Mouse (Mus musculus): ENCODE data around the gene Bzw2. TPM values are rescaled to one million over a fixed set of nuclear protein-coding genes. Genes with fewer than 3 reads are reported as not detected.

The Bzw2 gene
- polyA plus RNA-seq, 1 experiment from 2014 or later, result 228 TPM

GRCm38 (mm10) chr12:36117161-36117560 is 40.7 kb downstream of the Bzw2 start:
- no peak for TF ChIP-seq CTCF (IDR thresholded peaks at IDR 0.05; ENCODE audit: low read depth)
- no peaks in the 10 kb centered on the region for H3K4me1 ChIP-seq (ENCODE audit: insufficient read depth)
- ATAC-seq (ENCODE audit: insufficient read depth), result no peak
- H3K36me3 ChIP-seq (ENCODE audit: insufficient read depth), result peaks cover 85% of the 10 kb centered on the region
- no peak overlapping the region for H3K4me2 ChIP-seq
- H3K27me3 ChIP-seq (ENCODE audit: insufficient read depth, low read length), result no peaks in the 10 kb centered on the region
- no peaks in the 10 kb centered on the region for H3K9me3 ChIP-seq (ENCODE audit: low read depth, low read length)
- DNase-seq, result no peak
- WGBS, result 88% methylated on average over 6 of the region's 6 CpGs
- no peak overlapping the region for H3K27ac ChIP-seq (ENCODE audit: low read depth)
- H3K9ac ChIP-seq, result no peak overlapping the region
- no peak overlapping the region for H3K4me3 ChIP-seq (ENCODE audit: low read depth, low read length)

DNA sequence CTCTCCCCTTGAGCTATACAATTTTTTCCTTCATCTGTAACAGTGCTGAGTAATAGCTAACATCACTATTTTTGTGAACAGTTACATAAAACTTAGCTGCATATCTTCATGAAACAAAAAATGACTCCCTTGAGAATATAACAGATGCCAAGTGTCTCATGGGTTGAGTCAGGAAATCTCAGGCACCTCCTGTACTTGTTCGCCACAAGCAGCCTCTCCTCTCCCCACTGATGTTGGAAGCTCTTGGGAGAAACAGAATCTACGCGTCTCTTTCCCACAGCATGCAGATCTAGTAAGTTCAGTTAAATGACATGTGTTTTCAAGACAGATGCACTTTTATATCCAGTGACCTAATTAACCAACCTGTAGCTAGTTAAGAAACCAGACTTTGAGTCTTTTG is 45.8 kb downstream of the Bzw2 start:
- no peak overlapping the region for H3K27ac ChIP-seq (ENCODE audit: low read depth)
- DNase-seq (no peak), ATAC-seq (ENCODE audit: insufficient read depth) (no peak)
- 95% methylated on average over 3 of the region's 3 CpGs for WGBS
- no peak overlapping the region for H3K9ac ChIP-seq
- no peak for TF ChIP-seq CTCF (IDR thresholded peaks at IDR 0.05; ENCODE audit: low read depth)
- H3K27me3 ChIP-seq (ENCODE audit: insufficient read depth, low read length), result no peaks in the 10 kb centered on the region
- peaks cover 89% of the 10 kb centered on the region for H3K36me3 ChIP-seq (ENCODE audit: insufficient read depth)
- H3K9me3 ChIP-seq (ENCODE audit: low read depth, low read length), result no peaks in the 10 kb centered on the region
- H3K4me3 ChIP-seq (ENCODE audit: low read depth, low read length), result no peak overlapping the region
- H3K4me1 ChIP-seq (ENCODE audit: insufficient read depth), result no peaks in the 10 kb centered on the region
- no peak overlapping the region for H3K4me2 ChIP-seq

DNA sequence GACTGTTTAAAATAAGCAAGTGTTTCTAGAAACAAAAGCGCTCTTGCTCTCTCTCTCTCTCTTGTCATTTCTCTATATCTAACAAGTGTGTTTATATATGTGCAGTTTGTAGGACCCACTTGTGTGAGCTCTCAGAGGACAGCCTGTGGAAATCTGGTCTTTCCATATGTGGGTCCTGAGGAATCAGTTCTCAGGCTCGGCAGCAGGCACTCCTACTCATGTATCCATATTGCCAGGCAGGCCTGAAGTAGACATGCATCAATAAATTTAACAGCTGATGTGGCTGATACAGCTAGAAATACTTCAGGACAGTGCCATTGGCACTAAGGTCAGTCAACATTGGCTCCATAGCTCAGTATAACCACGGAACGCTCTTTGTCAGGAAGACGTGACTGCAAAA is 46.8 kb downstream of the Bzw2 start:
- ATAC-seq (ENCODE audit: insufficient read depth), result no peak
- Histone ChIP-seq H3K9me3 (ENCODE audit: low read depth, low read length) (no peaks in the 10 kb centered on the region), H3K9ac (no peak overlapping the region), H3K4me3 (ENCODE audit: low read depth, low read length) (no peak overlapping the region), H3K27me3 (ENCODE audit: insufficient read depth, low read length) (no peaks in the 10 kb centered on the region), H3K36me3 (ENCODE audit: insufficient read depth) (peaks cover 86% of the 10 kb centered on the region), H3K4me2 (no peak overlapping the region), H3K4me1 (ENCODE audit: insufficient read depth) (no peaks in the 10 kb centered on the region), H3K27ac (ENCODE audit: low read depth) (no peak overlapping the region)
- no peak for TF ChIP-seq CTCF (IDR thresholded peaks at IDR 0.05; ENCODE audit: low read depth)
- no peak for DNase-seq
- WGBS, result 82% methylated on average over 5 of the region's 5 CpGs

- no peak overlapping the region for H3K4me2 ChIP-seq
- H3K27me3 ChIP-seq (ENCODE audit: insufficient read depth, low read length), result no peaks in the 10 kb centered on the region
- H3K36me3 ChIP-seq (ENCODE audit: insufficient read depth), result peaks cover 83% of the 10 kb centered on the region
- ATAC-seq (ENCODE audit: insufficient read depth) (no peak), DNase-seq (no peak)
- H3K4me1 ChIP-seq (ENCODE audit: insufficient read depth), result no peaks in the 10 kb centered on the region
- H3K4me3 ChIP-seq (ENCODE audit: low read depth, low read length), result no peak overlapping the region
- WGBS, result 82% methylated on average over 5 of the region's 5 CpGs
- H3K9ac ChIP-seq, result no peak overlapping the region
- no peaks in the 10 kb centered on the region for H3K9me3 ChIP-seq (ENCODE audit: low read depth, low read length)
- H3K27ac ChIP-seq (ENCODE audit: low read depth), result no peak overlapping the region
- no peak for TF ChIP-seq CTCF (IDR thresholded peaks at IDR 0.05; ENCODE audit: low read depth)
Observed at GRCm38 (mm10) chr12:36110457-36110856, 47.4 kb downstream of the Bzw2 start.

DNA sequence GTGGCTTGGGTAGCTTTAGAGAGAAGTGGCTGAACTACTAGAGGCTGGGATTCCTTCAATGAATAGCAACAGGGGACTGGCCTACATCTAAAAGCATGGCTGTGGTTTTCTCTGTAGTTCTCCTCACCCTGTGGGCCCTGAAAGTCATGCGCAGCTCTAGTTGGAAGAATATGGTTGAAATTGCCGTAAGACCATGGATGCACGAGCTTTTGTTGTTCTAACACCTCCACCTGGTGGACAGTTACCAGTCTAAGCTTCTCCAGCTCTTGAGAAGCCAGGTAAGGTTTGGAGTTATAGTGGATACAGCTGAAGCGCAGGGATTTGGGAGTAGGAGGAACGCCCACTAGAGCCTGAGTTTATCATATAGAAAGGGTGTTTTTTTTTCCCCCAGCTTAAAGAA is 49.4 kb downstream of the Bzw2 start:
- Histone ChIP-seq H3K27ac (ENCODE audit: low read depth) (no peak overlapping the region), H3K36me3 (ENCODE audit: insufficient read depth) (peaks cover 76% of the 10 kb centered on the region), H3K9ac (no peak overlapping the region), H3K27me3 (ENCODE audit: insufficient read depth, low read length) (no peaks in the 10 kb centered on the region), H3K9me3 (ENCODE audit: low read depth, low read length) (no peaks in the 10 kb centered on the region), H3K4me3 (ENCODE audit: low read depth, low read length) (no peak overlapping the region), H3K4me2 (no peak overlapping the region), H3K4me1 (ENCODE audit: insufficient read depth) (no peaks in the 10 kb centered on the region)
- DNase-seq (no peak), ATAC-seq (ENCODE audit: insufficient read depth) (no peak)
- TF ChIP-seq CTCF (IDR thresholded peaks at IDR 0.05; ENCODE audit: low read depth), result no peak
- 92% methylated on average over 5 of the region's 5 CpGs for WGBS

GRCm38 (mm10) chr12:36103592-36103910 is 54.3 kb downstream of the Bzw2 start:
- Histone ChIP-seq H3K36me3 (ENCODE audit: insufficient read depth) (peaks cover 45% of the 10 kb centered on the region), H3K4me3 (ENCODE audit: low read depth, low read length) (no peak overlapping the region), H3K27ac (ENCODE audit: low read depth) (no peak overlapping the region), H3K4me2 (no peak overlapping the region), H3K27me3 (ENCODE audit: insufficient read depth, low read length) (no peaks in the 10 kb centered on the region), H3K9me3 (ENCODE audit: low read depth, low read length) (no peaks in the 10 kb centered on the region; the same call in 1 of the 2 replicates), H3K9ac (no peak overlapping the region), H3K4me1 (ENCODE audit: insufficient read depth) (no peaks in the 10 kb centered on the region)
- no peak for DNase-seq
- 97% methylated on average over 4 of the region's 4 CpGs for WGBS
- ATAC-seq (ENCODE audit: insufficient read depth), result no peak
- TF ChIP-seq CTCF (IDR thresholded peaks at IDR 0.05; ENCODE audit: low read depth), result no peak

- Histone ChIP-seq H3K9ac (no peak overlapping the region), H3K27me3 (ENCODE audit: insufficient read depth, low read length) (no peaks in the 10 kb centered on the region), H3K27ac (ENCODE audit: low read depth) (no peak overlapping the region), H3K4me3 (ENCODE audit: low read depth, low read length) (no peak overlapping the region), H3K9me3 (ENCODE audit: low read depth, low read length) (no peaks in the 10 kb centered on the region; the same call in 1 of the 2 replicates), H3K4me2 (no peak overlapping the region), H3K36me3 (ENCODE audit: insufficient read depth) (peaks cover 39% of the 10 kb centered on the region), H3K4me1 (ENCODE audit: insufficient read depth) (no peaks in the 10 kb centered on the region)
- ATAC-seq (ENCODE audit: insufficient read depth), result no peak
- WGBS, result 94% methylated on average over 8 of the region's 8 CpGs
- no peak for DNase-seq
- no peak for TF ChIP-seq CTCF (IDR thresholded peaks at IDR 0.05; ENCODE audit: low read depth)
Observed at GRCm38 (mm10) chr12:36102733-36103591, 54.9 kb downstream of the Bzw2 start.
